In genomic region chr14:78428233-78429019, GRCm38 (mm10) we compare ENCODE assay signal across 10 mouse cellular contexts.
DNase-seq lines count a peak whose midpoint lies in the region; ATAC-seq lines count a peak whose summit lies in the region.
"Had no signal": no experiment of that assay in that cellular context is flagged by ENCODE, and none has a peak within 500 bp of the region (broad histone marks: within the 10 kb centered on the region; RNA-seq: fewer than 3 reads in every experiment).

No protein-coding gene starts in this region.

- no peaks in the 10 kb centered on the region for H3K9me3 ChIP-seq in heart, embryonic 10.5 days

- H3K4me3 ChIP-seq in heart, embryonic 10.5 days, result no peak overlapping the region

- H3K4me1 ChIP-seq in heart, embryonic 10.5 days, result no peaks in the 10 kb centered on the region

- no peak for ATAC-seq in activated CD4-positive, CD25-positive, alpha-beta regulatory T cell, adult 4 months

- intact Hi-C loops in heart, postnatal 10 days (cut with DNase I), result no loop called here

- WGBS in heart, embryonic 10.5 days, result 81% methylated on average over 10 of the region's 10 CpGs

- H3K27ac ChIP-seq in heart, embryonic 10.5 days, result no peak overlapping the region

- H3K27me3 ChIP-seq in heart, embryonic 10.5 days (ENCODE audit: insufficient read depth, poor library complexity, severe bottlenecking), result no peaks in the 10 kb centered on the region
- no peaks in the 10 kb centered on the region for H3K27me3 ChIP-seq in splenic B cell, adult 2 months (ENCODE audit: control insufficient read depth, insufficient read depth, low read length, poor library complexity, severe bottlenecking)

- DNase-seq in heart, adult 18-20 months, result peak; percentile 36 to 43
- no peak for DNase-seq in heart, embryonic 10.5 days (ENCODE audit: low spot score)
- peak; percentile 41 to 42 for DNase-seq in spleen, postnatal 36 days (ENCODE audit: low spot score in 2 of 2)
- DNase-seq in spleen, adult 12 weeks (ENCODE audit: low spot score), result no peak
- peak; percentile 28 to 36 for DNase-seq in heart, postnatal 10 days
- peak; percentile 22 for DNase-seq in splenic B cell, adult 2 months (ENCODE audit: low read depth, low spot score)
- no peak for DNase-seq in urinary bladder, postnatal 14 days (ENCODE audit: low spot score)
- DNase-seq: lung, postnatal 4 days; thymus, postnatal 25 days had no signal

- no peaks in the 10 kb centered on the region for H3K36me3 ChIP-seq in heart, embryonic 10.5 days
- no peaks in the 10 kb centered on the region for H3K36me3 ChIP-seq in splenic B cell, adult 2 months (ENCODE audit: control insufficient read depth, insufficient read depth, low read length, poor library complexity, severe bottlenecking)

Comparison
In these comparisons a context has a peak if more than half of its experiments do, and no peak if none do; other contexts are left out.
1. DNase-seq: peak in heart, adult 18-20 months (2 of 2), spleen, postnatal 36 days (2 of 2), heart, postnatal 10 days (2 of 2) and splenic B cell, adult 2 months (single experiment); none in heart, embryonic 10.5 days (single experiment), spleen, adult 12 weeks (single experiment) and urinary bladder, postnatal 14 days (single experiment).